In the genomic region with DNA sequence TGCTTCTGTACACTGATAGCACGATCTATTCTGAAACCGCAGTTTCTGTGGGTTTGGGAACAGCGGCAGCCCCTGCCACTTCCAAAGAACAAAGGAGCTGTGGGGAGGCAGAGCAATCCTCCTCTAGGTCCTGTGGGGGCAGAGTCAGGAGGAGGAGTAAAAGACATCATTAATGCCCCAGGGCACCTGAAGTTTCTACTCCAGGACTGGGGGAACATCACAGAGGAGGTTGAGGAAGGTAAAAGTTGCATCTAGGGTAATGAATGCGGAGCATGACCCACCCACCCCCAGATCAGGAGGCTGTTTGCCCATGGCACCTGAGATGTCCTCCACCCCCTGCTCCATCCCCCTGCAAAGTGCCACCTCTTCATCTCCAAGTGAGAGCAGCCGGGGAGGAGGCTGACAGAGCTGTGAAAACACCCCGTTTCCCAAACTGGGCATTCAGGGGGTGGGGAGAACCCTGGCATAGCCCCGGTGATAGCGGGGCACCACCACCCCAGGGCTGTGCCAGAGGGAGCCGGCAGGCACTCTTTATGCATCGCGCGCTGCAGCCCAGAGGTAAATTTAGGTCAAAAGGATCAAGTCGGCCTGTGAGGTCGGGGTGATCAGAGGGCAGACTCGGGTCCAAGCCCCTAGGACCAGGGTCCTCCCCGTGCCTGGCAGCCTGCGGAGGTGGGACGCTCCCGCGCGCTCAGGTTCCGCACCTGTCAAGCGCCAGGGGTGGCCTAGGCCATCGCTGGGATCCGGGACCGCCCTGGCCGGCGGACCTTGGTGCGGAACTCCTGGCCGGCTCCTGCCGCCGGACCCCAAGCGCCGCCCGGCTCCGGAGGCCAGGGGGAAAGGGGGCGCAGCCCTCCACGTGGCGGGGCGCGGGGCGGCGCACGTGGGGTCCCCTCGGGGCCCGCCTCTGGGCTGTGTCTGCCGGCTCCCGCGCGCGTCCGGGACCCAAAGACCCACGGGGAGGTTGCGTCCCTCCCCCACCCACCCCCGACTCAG, we compare ENCODE assay signal across 8 mouse cellular contexts. TPM values are rescaled to one million over a fixed set of nuclear protein-coding genes. Genes with fewer than 3 reads are reported as not detected.
DNase-seq lines count a peak whose midpoint lies in the region; ATAC-seq and TF ChIP-seq lines count a peak whose summit lies in the region.

No protein-coding gene starts in this region.

- no peaks in the 10 kb centered on the region for H3K9me3 ChIP-seq in forebrain, embryonic 14.5 days (replicated peaks; ENCODE audit: control insufficient read depth, low read length)

- peak; percentile 64 for ATAC-seq in forebrain, embryonic 14.5 days

- H3K27ac ChIP-seq in spleen, adult 2 months (ENCODE audit: insufficient read depth, low read length), result peak overlapping the region; percentile 59; the same call in 1 of the 2 replicates
- peak overlapping the region; percentile 68; the same call in 1 of the 2 replicates for H3K27ac ChIP-seq in forebrain, embryonic 14.5 days (ENCODE audit: low read depth, low read length)

- 2% methylated on average over 45 of the region's 55 CpGs for WGBS in spleen, adult 2 months
- WGBS in forebrain, embryonic 14.5 days, result under 1% methylated on average over 41 of the region's 55 CpGs

- no peaks in the 10 kb centered on the region for H3K36me3 ChIP-seq in spleen, adult 2 months (ENCODE audit: control insufficient read depth, insufficient read depth, low read length)
- no peaks in the 10 kb centered on the region for H3K36me3 ChIP-seq in forebrain, embryonic 14.5 days (ENCODE audit: control insufficient read depth, insufficient read depth, low read length)

- H3K4me3 ChIP-seq in spleen, adult 2 months (ENCODE audit: extremely low read depth, insufficient read depth, insufficient read length), result peak overlapping the region; percentile 89
- H3K4me3 ChIP-seq in forebrain, embryonic 14.5 days (ENCODE audit: low read depth, low read length), result peak overlapping the region; percentile 84

- TF ChIP-seq POLR2A in spleen, adult 2 months (IDR thresholded peaks at IDR 0.05; ENCODE audit: low read depth, low read length), result no peak

- H3K9ac ChIP-seq in forebrain, embryonic 14.5 days (ENCODE audit: low read length), result peak overlapping the region; percentile 89

- H3K27me3 ChIP-seq in spleen, adult 2 months (ENCODE audit: control insufficient read depth, insufficient read depth, low read length), result no peaks in the 10 kb centered on the region; the same call in 1 of the 2 replicates
- no peaks in the 10 kb centered on the region for H3K27me3 ChIP-seq in forebrain, embryonic 14.5 days (replicated peaks; ENCODE audit: control insufficient read depth, insufficient read depth, low read length)

- no peak for TF ChIP-seq CTCF in spleen, adult 2 months (IDR thresholded peaks at IDR 0.05; ENCODE audit: extremely low read depth, insufficient read depth, insufficient read length, insufficient replicate concordance)

- H3K4me2 ChIP-seq in forebrain, embryonic 14.5 days (ENCODE audit: low read length), result peak overlapping the region; percentile 91

- peaks cover 6% of the 10 kb centered on the region; the same call in 1 of the 2 replicates for H3K4me1 ChIP-seq in spleen, adult 2 months (ENCODE audit: control insufficient read depth, insufficient read depth, insufficient read length)
- 0 out of 2 replicates have a peak, but pooled peaks cover 2% of the 10 kb centered on the region for H3K4me1 ChIP-seq in forebrain, embryonic 14.5 days (ENCODE audit: control insufficient read depth, insufficient read depth, low read length)

- peak in 1 of 2 experiments; percentile 26 for DNase-seq in spleen, adult 2 months (ENCODE audit: low read depth in 1 of 2, low spot score in 2 of 2)
- DNase-seq in spleen, adult 12 weeks (ENCODE audit: low spot score), result no peak
- peak; percentile 74 for DNase-seq in brain, adult 2 months (ENCODE audit: low read depth, low spot score)
- DNase-seq in forebrain, embryonic 14.5 days (ENCODE audit: low spot score), result peak; percentile 30
- peak; percentile 35 for DNase-seq in kidney, adult 9 months
- DNase-seq in lung, postnatal 36 days, result peak; percentile 8
- peak; percentile 55 to 73 for DNase-seq in spleen, postnatal 10 days (ENCODE audit: low spot score in 2 of 2)
- no peak for DNase-seq in ovary, adult 18-20 months (ENCODE audit: low spot score)

RNA-seq across cellular contexts. Expression of a gene that starts 0.7 kb away (rescaled TPM):
- polyA plus RNA-seq in spleen, adult 2 months (2012; rRNA removed), result 21.2 and 28.3 TPM in 2 replicates
- polyA plus RNA-seq in forebrain, embryonic 14.5 days (2014; fragmentation: Nextera tagmentation; extraction: Ambion mirVana), result 32.6 and 50.5 TPM in 2 replicates

RNA-seq across cellular contexts. Expression of a gene that starts 42.6 kb away (rescaled TPM):
- polyA plus RNA-seq in spleen, adult 2 months (2012; rRNA removed), result 150 and 162 TPM in 2 replicates
- 484 and 553 TPM in 2 replicates for polyA plus RNA-seq in forebrain, embryonic 14.5 days (2014; fragmentation: Nextera tagmentation; extraction: Ambion mirVana)

Comparison
In these comparisons a context has a peak if more than half of its experiments do, and no peak if none do; other contexts are left out.
1. DNase-seq: peak in brain, adult 2 months (single experiment), forebrain, embryonic 14.5 days (single experiment), kidney, adult 9 months (single experiment), lung, postnatal 36 days (single experiment) and spleen, postnatal 10 days (2 of 2); none in spleen, adult 12 weeks (single experiment) and ovary, adult 18-20 months (single experiment).